Mouse (Mus musculus) gastrocnemius, adult 2 months (tissue): Measurements from ENCODE around the gene Dnaja3. TPM values are rescaled to one million over a fixed set of nuclear protein-coding genes. Genes with fewer than 3 reads are reported as not detected.
"Not testable (repeated sequence)": the region's sequence is repeated elsewhere in the genome, so short reads cannot be mapped to it uniquely, and the experiment has no call there.

ENCODE experiments used
- DNase-seq: peaks from one replicate; pipeline ENCODE4 v3.0.0; 2022
- H3K27ac ChIP-seq: fragments of 200-600 bp; 2 replicates; pipeline ENCODE4 v1.8.1; 2022; ENCODE audit warnings: mild to moderate bottlenecking
- H3K4me3 ChIP-seq: fragments of 200-600 bp; 2 replicates; pipeline ENCODE4 v1.8.1; 2022; ENCODE audit warnings: mild to moderate bottlenecking, moderate library complexity
- CTCF ChIP-seq: fragments of 200-600 bp; IDR thresholded peaks from 2 replicates; pipeline ENCODE4 v1.8.1; 2022; ENCODE audit warnings: antibody characterized with exemption, mild to moderate bottlenecking, moderate library complexity
- intact Hi-C: fragments of 180-260 bp; cut with DNase I; formaldehyde crosslinking; loops from one replicate; pipeline ENCODE4 v1.15.1; 2025
- total RNA-seq, 2 experiments: library from RNA; stranded (reverse); gene quantifications; 2 replicates each; pipeline ENCODE4 v1.2.3; 2021

The Dnaja3 gene
- total RNA-seq, 2 experiments from 2014 or later = 86.4 to 110 TPM

- intact Hi-C loops = no loop called here
- H3K27ac ChIP-seq = peak overlapping the region; percentile 96
- no peak for DNase-seq
- TF ChIP-seq CTCF = no peak
- peak overlapping the region; percentile 74 for H3K4me3 ChIP-seq
These were observed 44.6 kb downstream of the Dnaja3 start for GRCm38 (mm10) chr16:4684457-4684791.

- intact Hi-C loops, DNase-seq, H3K27ac ChIP-seq, H3K4me3 ChIP-seq: not testable (repeated sequence)
- peak; percentile 33; the same call in 1 of the 2 replicates for TF ChIP-seq CTCF
These were observed 49.6 kb downstream of the Dnaja3 start for GRCm38 (mm10) chr16:4689371-4689770.

GRCm38 (mm10) chr16:4701211-4701610 is 61.4 kb downstream of the Dnaja3 start:
- no peak for TF ChIP-seq CTCF
- intact Hi-C loops = no loop called here
- DNase-seq = no peak
- no peak overlapping the region for H3K27ac ChIP-seq
- H3K4me3 ChIP-seq = no peak overlapping the region

GRCm38 (mm10) chr16:4702646-4703045 is 62.9 kb downstream of the Dnaja3 start:
- H3K4me3 ChIP-seq = no peak overlapping the region
- no peak for TF ChIP-seq CTCF
- intact Hi-C loops = no loop called here

GRCm38 (mm10) chr16:4705541-4705940 is 65.8 kb downstream of the Dnaja3 start:
- no peak for DNase-seq
- Histone ChIP-seq H3K27ac (no peak overlapping the region), H3K4me3 (no peak overlapping the region)
- intact Hi-C loops = no loop called here
- TF ChIP-seq CTCF = no peak

More at GRCm38 (mm10) chr16:4702646-4703045, 62.9 kb downstream of the Dnaja3 start:
- no peak for DNase-seq
- no peak overlapping the region for H3K27ac ChIP-seq

GRCm38 (mm10) chr16:4711173-4711572 is 71.4 kb downstream of the Dnaja3 start:
- no peak for DNase-seq
- Histone ChIP-seq H3K27ac (no peak overlapping the region), H3K4me3 (no peak overlapping the region)
- no peak for TF ChIP-seq CTCF
- intact Hi-C loops = no loop called here

GRCm38 (mm10) chr16:4713861-4714710 is 74.3 kb downstream of the Dnaja3 start:
- no peak for DNase-seq
- intact Hi-C loops = no loop called here
- TF ChIP-seq CTCF = no peak
- H3K4me3 ChIP-seq = no peak overlapping the region
- peak overlapping the region; percentile 38; the same call in 1 of the 2 replicates for H3K27ac ChIP-seq

- no peak overlapping the region for H3K27ac ChIP-seq
These were observed 78.1 kb downstream of the Dnaja3 start for GRCm38 (mm10) chr16:4717866-4718265.

GRCm38 (mm10) chr16:4718753-4719518 is 79.1 kb downstream of the Dnaja3 start, which contains the start of gene Nmral1:
TSS of gene Nmral1 (minus strand) at chr16:4719356.
- H3K27ac ChIP-seq = peak within 1 kb of the TSS; percentile 81

More at GRCm38 (mm10) chr16:4717866-4718265, 78.1 kb downstream of the Dnaja3 start:
- TF ChIP-seq CTCF = no peak
- DNase-seq = no peak
- intact Hi-C loops = no loop called here
- H3K4me3 ChIP-seq = peak overlapping the region; percentile 77; the same call in 1 of the 2 replicates

GRCm38 (mm10) chr16:4722128-4722914 is 82.5 kb downstream of the Dnaja3 start:
- Histone ChIP-seq H3K27ac (peak overlapping the region; percentile 39; the same call in 1 of the 2 replicates), H3K4me3 (no peak overlapping the region)
- TF ChIP-seq CTCF = no peak
- DNase-seq = no peak
- intact Hi-C loops = no loop called here

More at GRCm38 (mm10) chr16:4718753-4719518, 79.1 kb downstream of the Dnaja3 start, which contains the start of gene Nmral1:
- DNase-seq = peak; percentile 71
- intact Hi-C loops = no loop called here
- peak within 1 kb of the TSS; percentile 77 for H3K4me3 ChIP-seq
- TF ChIP-seq CTCF = no peak

GRCm38 (mm10) chr16:4722915-4723209 is 83.1 kb downstream of the Dnaja3 start:
- intact Hi-C loops = no loop called here
- DNase-seq = no peak
- TF ChIP-seq CTCF = no peak
- Histone ChIP-seq H3K27ac (peak overlapping the region; percentile 8; the same call in 1 of the 2 replicates), H3K4me3 (no peak overlapping the region)

GRCm38 (mm10) chr16:4725266-4725665 is 85.5 kb downstream of the Dnaja3 start:
- DNase-seq = peak; percentile 7
- Histone ChIP-seq H3K4me3 (no peak overlapping the region), H3K27ac (no peak overlapping the region)
- intact Hi-C loops = no loop called here
- TF ChIP-seq CTCF = no peak
